Mouse (Mus musculus) testis, postnatal 10 days (tissue): ENCODE results near the gene Htra1.

Source experiments
- DNase-seq: peaks from one replicate; pipeline ENCODE4 v3.0.0; 2021; ENCODE audit warnings: low spot score

The Htra1 gene

DNA sequence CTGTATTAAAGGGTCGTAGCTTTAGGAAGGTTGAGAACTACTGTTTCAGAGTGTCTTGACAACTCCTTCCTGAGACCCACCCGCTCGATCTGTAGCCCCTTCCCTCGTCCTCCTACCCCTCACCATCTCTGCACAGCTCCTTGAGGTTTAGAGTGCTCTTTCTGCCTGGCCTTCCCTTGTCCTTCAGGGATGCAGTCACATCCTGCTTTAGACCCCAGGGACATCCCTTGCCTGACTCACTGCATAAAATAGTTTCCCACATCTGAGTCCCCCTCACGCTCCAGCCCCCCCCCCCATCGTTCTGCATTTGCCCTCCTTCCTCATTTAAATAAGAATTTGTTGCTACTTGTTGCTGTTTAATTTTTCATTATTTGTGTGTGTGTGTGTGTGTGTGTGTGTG lies 31.0 kb downstream of the Htra1 start:
- no peak for DNase-seq

DNA sequence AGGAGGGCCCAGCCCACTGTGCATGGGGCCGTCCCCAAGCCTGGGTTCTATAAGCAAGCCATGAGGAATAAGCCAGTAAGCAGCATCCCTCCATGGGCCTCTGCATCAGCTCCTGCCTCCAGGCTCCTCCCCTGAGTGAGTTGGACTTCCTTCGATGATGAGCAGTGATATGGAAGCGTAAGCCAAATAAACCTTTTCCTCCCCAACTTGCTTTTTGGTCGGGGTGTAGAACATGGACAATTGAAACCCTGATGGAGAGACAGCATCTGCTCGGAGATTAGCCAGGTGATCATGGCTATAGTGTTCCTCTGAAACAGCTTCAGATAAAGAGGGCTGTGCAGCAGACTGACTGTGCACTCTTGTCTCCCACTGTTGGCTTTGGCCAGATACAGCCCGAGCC lies 32.0 kb downstream of the Htra1 start:
- no peak for DNase-seq

DNA sequence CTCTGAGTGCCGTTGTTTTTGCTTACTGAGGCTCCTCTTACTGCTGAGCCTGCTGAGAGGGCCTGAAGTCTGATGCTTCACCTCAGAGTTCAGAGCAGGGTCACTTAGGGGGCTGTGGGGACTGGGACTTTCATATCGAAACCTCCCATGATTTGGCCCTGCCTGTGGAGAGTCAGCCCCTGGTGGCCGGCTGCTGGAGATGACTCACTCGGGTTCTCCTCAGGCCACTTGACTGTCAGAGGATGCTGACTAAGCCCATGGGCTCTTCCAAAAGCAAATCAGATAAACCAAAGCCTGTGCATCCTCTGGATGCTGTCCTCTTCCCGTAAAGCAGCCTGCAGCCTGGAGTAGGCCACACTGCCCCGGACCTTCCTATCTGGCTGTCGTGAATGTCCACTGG lies 32.6 kb downstream of the Htra1 start:
- no peak for DNase-seq

DNA sequence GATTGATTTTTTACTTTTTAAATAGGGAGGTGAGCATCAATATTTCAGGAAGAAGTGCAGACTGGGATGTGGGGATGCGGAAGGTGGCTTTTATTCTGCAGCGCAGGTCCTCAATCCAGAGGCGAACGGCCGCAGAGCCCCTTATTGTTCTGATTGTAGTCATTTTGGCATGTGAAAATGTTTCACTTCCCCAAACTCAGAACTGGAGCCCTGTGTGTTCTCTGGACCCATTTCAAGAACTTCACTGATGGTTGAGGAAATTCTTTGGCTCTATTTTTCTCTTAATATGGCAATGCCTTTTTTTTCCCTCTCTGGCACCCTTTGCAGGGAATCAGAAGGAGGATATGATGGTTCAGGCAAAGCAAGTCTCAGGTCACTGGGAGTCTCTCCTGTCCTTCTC lies 33.2 kb downstream of the Htra1 start:
- DNase-seq, result no peak

DNA sequence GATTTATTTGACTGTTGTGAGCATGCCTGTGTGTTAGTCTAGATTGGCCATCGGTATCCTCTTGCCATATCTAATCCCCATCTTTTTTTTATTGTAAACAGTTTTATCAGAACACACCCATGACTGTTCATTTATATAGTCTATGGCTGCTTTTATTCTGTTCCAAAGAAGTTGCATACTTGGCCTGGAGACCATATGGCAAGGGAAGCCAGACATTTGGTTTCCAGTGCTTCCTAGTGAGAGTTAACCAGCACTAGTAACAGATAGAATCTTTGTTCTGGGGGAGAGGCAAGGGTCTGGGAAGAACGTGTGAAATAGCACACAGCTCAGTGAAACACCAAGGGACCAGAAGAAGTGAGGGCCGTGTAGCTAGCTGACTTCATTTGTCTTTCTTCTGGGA lies 33.6 kb downstream of the Htra1 start:
- DNase-seq, result no peak

DNA sequence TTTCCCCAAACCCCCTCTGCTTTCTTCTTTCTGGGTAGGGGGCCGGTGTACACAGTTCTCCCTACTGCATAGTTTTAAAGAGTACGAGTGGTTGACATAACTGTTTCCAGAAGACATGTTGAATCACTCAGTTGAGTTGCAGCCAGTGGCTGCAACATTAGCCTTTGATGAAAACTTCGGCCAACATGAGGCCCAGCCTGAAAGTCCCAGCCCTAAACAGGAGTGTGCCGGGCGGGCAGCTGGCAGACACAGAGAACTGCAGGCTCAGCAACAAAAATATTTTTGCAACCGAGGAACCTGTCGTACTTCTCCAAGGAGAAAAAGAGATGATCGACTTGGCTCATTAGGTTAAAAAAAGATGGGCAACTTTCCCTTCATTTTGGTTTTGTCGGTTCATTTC lies 36.9 kb downstream of the Htra1 start:
- DNase-seq, result no peak

DNA sequence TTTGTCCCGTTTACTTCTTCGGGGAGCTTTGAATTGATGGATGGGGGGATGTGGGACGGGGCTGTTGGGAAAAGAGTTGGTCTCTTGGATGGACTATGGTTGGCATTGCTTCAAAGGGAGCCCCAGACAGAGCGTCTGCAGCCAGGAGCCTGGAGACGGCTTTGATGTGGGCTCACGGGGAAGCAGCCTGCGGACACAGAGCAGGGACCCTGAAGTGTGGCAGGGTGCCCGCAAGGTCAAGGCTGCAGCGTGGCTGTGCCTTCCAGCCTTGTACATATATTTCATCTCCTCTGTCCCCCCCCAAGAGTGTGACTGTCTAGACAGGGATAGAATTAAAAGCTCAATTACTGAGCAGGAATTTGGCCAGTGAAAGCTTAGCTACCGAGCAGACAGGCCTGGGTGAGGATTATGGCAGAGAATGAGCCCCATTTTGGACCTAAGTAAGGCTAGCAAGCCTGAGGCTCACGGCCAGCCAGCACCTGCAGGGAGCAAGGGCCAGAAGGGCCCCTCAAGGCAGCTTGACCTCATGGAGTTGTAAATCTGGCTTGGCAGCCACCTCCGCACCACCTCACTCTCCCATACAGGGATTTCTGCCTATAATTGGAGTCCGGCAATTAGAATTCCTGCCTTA lies 40.5 kb downstream of the Htra1 start:
- DNase-seq, result no peak

DNA sequence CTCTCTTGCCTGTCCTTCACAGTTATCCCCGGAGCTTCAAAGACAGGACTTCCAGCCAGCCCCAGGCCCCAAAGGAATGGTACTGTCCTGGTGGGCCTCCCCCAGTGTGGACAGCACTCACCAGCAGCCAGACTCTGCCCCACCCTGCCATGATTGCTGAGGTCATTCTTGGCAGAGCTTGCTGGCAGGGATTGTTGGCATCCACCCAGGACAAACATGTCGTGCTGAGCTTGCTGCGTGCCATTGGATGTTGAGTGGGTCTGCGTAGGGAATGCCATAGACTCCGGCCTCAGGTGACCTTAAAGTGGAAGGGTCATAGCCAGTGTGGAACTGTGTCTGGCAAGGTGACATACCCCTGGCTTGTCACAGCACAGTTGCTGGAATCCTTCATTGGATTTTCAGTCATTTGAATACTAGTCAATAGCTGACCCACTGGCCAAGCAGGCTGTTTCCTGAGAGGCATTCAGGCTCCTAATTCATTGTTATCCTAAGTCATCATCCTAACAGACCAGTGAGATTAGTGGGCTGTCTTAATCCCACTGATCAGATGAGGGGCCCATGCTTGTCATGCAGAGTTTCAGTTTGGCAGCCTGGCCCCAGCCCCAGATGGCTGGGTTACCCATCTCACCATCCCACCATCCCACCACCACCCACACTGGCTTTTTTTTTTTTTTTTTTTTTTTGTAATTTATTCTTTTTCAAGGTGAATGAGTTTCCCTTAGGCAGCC lies 42.0 kb downstream of the Htra1 start:
- DNase-seq, result peak; percentile 79

DNA sequence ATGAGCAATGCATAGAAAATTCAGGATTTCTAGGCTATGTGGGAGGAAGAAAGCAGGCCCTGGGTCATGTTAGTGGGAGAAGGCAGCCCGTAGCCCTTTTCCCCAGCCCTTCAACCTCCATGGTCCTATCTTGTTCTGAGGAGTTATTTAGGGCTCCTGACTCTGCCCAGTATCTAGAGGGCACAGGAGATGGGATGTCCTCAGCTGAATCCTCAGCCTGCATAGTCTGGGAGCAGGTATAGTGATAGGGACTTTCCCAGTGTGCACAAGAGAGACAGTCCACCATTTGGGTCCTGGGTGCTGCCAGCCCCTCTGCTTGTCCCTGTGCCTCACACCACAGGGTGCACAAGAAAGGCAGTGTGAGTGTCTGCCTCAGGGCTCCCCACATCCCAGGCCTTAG lies 42.6 kb downstream of the Htra1 start:
- DNase-seq, result no peak

DNA sequence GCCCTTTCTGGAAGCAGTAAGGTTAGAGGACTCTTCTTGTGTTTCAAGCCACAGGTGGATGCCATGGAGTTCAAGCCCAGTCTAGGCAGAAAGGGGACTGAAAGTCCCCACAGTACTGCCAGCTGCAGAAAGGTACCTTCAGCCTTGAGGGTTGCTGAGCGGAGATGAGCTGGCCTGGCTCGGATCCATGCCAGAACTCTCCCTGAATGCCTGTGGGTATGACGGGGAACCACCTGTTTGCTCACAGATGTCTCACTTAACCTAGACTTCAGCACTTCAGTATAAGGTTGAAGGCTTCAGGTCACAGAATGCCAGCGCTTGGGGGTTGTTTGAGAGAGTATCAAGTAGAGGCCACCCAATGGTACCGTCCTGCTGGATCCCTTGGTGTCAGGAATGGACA lies 44.2 kb downstream of the Htra1 start:
- DNase-seq, result no peak

DNA sequence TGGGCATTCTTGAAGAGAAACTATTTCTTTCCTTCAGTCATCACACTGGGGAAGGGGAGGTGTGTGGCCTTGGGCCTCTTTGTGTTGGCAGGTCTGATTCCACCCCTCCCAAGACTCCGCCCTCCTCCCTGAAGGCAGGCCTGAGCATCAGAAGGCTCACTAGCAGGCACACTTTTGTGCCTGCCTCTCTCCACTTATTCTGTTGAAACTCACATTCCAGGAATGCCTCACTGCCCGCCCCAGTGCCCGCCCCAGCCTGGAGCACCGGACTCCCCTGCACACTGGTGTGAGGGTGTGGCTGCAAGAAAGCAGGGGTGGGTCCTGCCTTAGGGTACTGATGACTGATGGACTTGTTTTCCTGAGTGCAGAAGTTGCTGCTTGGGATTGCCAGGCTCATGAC lies 46.5 kb downstream of the Htra1 start:
- no peak for DNase-seq

DNA sequence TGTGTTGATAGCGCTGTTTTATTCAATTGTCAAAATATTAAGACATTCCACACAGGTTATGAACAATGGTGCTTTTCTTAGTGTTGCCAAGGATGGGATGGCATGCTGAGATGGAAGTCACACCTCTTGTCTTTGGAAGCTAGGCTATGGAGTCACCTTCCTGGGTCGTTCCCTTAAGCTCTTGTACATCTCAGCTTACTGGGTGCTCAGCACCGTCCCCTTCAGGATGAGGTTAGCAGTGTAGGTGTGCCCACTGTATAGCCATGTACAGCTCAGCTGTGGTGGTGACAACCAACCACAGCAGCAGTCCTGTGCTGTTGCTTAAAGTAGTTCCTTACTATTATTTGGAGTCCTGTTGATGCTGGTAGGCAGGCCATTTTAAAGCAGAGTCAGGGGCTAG lies 47.0 kb downstream of the Htra1 start:
- no peak for DNase-seq

DNA sequence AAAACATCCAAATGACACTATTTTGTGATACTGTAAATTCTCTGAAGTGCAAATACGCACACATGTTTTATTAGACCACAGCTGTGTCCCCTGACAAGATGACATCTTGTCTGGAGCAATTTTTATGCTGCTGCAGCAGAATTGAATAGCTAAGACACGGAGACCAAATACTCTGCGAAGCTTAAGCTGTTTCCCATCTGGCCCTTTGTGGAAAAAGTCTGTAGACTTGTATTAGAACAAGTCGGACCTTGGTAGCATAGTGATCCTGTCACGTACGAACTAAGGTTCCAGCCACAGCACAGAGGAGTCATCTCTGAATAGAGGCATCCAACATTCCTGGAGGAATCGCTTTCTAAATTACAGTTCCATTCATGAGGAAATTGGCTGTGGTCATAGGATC lies 48.4 kb downstream of the Htra1 start:
- DNase-seq, result no peak

DNA sequence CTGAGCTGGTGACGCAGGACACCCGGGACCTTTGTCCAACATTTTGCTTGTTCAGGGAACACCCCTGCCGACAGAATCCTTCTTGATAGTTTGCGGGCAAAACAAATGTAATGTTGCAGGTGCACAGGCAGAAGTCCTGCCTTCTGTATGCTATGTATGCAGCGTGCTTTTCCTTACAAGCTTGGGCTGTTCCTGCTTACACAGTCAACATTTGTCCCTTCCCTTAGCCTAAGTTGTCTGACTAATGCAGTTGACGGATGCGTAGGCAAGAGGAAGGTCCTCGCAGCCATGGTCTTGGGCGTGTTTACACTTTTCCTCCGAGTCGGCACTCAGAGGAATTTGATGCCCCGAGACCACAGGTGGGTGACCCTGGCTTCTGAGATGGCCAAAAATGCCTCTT lies 49.3 kb downstream of the Htra1 start:
- no peak for DNase-seq

DNA sequence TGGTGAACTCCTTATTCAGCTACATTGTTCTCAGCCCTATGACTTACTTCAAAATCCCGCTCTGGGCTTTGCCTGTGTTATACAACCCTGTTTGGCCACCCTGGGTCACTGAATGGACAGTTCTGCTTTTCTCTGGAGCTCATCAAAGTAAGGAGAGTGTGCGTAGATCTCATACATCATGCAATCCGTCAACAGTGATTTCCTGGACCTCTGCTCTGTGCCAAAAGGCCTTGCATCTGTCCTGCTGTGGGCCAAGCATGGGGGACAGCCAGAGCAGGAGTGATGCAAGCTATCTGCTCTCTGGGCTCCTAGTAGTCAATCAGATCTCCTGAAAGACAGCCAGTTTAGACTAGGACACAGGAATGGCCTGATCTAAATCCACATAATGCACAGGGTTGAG lies 49.8 kb downstream of the Htra1 start:
- DNase-seq, result no peak

DNA sequence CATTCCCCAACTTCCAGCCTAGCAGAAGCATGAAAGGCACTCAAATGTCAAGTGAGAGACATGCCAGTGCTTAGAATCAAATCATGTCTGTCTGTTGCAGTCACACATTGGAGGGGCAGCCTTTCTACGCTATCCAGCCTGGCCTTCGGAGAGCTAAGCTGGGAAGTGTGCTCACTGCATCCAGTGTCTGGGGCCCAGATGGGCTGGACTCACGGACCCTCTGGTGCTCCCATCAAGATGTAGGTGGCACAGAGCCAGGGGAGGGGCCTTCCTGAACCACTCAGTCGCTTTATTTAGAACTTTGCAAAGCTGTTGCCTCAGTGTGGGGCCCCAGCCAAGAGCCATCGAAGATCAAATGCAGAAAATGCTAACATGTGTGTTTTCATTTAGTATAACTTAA lies 52.2 kb downstream of the Htra1 start:
- no peak for DNase-seq

DNA sequence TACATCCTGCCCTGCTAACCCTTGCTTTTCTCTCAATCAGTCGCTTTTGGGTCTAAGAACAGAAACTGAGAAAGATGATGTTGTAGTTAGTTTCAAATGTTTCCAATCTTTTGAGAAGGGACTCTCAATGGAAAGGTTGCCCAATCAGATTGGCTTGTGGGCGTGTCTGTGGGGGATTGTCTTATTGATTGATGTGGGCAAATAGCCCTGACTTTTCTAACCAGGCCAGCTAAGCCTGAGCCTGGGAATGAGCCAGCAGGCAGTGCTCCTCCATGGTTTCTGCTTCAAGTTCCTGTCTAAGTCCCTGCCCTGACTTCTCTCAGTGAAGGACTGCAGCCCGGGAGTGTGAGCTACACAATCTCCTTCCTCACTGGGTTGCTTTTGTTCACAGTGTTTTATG lies 53.5 kb downstream of the Htra1 start:
- no peak for DNase-seq

DNA sequence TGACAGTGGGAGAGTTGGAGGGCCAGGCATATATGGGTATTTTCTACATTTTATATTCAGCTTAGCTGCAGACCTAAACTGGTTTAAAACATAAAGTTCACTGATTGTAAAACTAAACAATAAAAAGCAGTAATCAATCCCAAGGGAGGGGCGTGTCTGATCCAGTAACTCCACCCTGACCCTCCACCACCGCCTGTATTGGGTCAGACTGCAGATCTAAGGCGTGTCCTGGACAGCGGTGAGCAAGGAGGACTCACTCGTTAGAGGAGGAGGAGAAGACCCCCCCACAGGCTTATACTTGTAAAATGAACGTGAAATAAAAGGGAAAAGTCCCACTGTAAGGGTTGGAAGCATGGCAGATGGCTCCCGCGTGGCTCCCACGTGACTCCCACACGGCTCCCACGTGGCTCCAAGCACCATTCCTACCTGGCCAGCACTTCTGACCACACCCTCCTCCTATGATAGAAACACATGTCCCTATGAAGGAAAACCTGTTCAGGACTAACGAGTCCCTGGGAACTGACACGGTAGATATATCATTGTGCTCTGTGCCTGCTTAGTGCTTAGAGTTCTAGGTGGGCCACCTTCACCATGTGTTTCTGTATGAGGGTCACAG lies 55.4 kb downstream of the Htra1 start:
- DNase-seq, result no peak

DNA sequence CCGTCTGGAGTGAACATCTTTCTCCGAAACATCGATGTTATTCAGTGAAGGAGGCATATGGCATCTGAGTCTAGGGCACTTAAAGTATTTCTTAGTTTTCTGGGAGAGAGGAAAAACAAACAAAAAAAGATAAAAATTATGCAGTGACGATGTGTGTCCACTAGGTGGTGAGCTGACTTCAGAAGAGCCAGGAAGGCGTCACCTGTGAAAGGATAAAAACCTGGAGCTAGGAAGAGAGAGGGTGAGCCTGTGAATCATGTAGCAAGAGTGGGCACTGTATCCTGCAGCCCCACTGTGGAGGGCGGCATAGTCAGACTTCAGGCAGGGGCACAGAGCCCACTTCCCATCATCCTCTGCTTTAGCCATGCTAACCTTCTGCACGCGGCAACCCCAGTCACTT lies 58.0 kb downstream of the Htra1 start:
- DNase-seq, result no peak

DNA sequence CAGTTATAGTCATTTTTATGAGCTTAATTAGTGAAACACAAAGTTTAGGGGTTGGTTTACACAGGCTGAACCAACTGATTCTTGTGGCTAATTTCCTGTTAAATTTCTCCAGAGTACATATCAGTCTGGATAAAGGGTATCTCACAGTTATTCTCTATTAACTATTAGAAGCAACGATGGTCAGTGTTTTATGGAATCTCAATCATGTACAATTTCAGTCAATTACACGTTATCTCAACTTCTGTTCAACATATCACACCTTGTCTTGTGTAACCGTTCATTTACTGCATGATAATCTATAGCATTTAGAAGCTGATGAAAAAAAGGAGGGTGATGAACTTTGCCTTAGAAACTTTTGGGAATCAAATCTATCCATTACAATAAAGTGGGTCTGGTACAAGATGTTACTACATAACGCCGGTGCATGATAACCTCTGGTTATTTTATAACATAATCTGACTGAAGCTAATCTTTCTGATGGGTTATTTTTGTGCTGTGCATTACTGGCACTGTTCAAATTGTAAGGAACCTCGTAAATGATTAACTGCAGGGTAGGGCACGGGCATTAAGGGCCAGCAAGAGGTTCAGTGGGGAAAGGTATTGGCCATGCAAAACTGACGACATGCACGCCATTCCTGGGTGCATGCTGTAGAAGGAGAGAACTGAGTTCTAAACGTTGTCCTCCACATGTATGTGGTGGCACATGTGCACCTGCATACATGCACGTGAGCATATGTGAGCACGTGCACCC lies 66.2 kb downstream of the Htra1 start:
- no peak for DNase-seq

DNA sequence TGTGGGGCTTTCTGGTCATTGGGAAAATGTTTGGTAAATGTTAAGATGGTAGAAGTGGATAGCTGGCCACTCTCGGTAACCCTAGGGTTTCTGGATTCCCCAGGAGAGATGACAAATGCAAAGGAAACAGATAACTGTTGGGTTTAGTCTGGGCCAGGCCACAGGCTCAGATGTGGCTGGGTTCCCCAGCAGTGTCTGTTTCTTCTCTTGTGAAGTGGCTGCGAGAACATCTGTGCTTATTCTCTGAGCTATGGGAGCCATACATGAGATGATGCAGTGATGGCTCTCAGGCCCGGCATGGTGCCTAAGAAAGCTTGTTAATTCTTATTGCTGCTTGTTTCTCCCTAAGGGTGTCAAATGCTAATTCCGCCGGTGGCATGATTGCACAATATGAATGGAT lies 68.2 kb downstream of the Htra1 start:
- no peak for DNase-seq

DNA sequence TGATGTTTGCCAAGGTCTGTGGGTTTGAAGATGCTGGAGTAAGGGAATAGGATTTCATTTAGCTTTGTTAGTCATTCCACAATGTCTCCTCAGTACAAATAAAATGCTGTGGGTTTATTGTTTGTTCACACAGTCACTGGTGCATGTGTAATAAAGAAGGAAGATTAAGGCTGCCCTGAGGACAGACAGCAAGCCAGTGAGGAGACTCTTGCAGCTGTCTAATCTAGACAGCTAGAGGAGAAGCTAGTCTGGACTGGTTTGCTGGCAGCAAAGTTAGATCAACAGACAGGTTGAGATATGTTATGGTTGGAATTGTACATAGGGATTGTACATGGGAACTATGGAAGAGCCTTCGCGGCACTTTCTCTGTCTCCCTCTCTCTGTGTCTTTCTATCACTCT lies 71.3 kb downstream of the Htra1 start:
- DNase-seq, result no peak

DNA sequence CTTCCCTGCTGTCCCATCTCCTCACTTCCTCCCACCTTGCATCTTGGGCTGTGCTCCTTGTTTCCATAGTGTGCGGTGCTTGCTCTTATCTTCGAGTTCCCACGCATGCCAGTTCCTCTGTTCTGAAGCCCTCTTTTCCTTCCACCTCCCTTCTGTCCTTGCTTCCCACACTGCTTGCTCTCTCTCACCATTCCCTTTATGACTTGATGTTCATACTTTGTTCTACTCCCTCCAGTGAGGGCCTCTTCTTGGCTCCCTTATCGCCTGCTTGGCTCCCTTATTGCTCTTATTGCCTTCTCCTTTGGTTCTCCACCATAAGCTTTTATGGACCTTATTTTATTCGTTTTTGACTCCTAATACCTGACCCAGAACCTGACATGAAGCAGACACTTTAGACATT lies 73.3 kb downstream of the Htra1 start:
- DNase-seq, result no peak
